Comparison of ENCODE assay signal across 19 mouse cellular contexts in genomic region chr16:18577599-18578160, GRCm38 (mm10). TPM values are rescaled to one million over a fixed set of nuclear protein-coding genes. Genes with fewer than 3 reads are reported as not detected.
A peak's percentile ranks its signal among the peaks of the same experiment; 100 is the strongest.
DNase-seq lines count a peak whose midpoint lies in the region; ATAC-seq lines count a peak whose summit lies in the region.
"Had no signal": no experiment of that assay in that cellular context is flagged by ENCODE, and none has a peak within 500 bp of the region (broad histone marks: within the 10 kb centered on the region; RNA-seq: fewer than 3 reads in every experiment).

No protein-coding gene starts in this region.

- peaks cover 17% of the 10 kb centered on the region for H3K4me1 ChIP-seq in midbrain, embryonic 13.5 days (replicated peaks)
- peaks cover 9% of the 10 kb centered on the region; the same call in 1 of the 2 replicates for H3K4me1 ChIP-seq in midbrain, embryonic 11.5 days (ENCODE audit: control insufficient read depth, insufficient read depth, low read length)

- DNase-seq in midbrain, embryonic 11.5 days (ENCODE audit: low spot score, missing footprints) = no peak
- DNase-seq in ZHBTc4 (ENCODE audit: low read depth, low spot score) = peak; percentile 33
- DNase-seq in spleen, postnatal 14 days (ENCODE audit: low spot score in 2 of 2) = no peak
- no peak for DNase-seq in heart, postnatal 14 days
- DNase-seq: cerebellum, adult 2 months; cerebellum, postnatal 36 days; gastrocnemius, postnatal 14 days; kidney, adult 9 months; thymus, postnatal 36 days had no signal

- H3K27ac ChIP-seq in midbrain, embryonic 13.5 days = no peak overlapping the region
- no peak overlapping the region for H3K27ac ChIP-seq in midbrain, embryonic 11.5 days (ENCODE audit: low read depth, low read length)
- H3K27ac ChIP-seq: forebrain, embryonic 13.5 days; hindbrain, embryonic 13.5 days; limb, embryonic 15.5 days; liver, embryonic 15.5 days had no signal

- no peak overlapping the region for H3K4me3 ChIP-seq in midbrain, embryonic 13.5 days (replicated peaks)
- H3K4me3 ChIP-seq in midbrain, embryonic 11.5 days (ENCODE audit: low read depth, low read length) = no peak overlapping the region
- H3K4me3 ChIP-seq: forebrain, embryonic 13.5 days; hindbrain, embryonic 13.5 days; limb, embryonic 15.5 days; liver, embryonic 15.5 days; megakaryocyte, embryonic 14.5 days had no signal

- ATAC-seq in midbrain, embryonic 13.5 days = 0 out of 2 replicates have a peak, but pooled peaks have one; percentile 12
- no peak for ATAC-seq in midbrain, embryonic 11.5 days (ENCODE audit: low FRiP score)
- ATAC-seq in granulocyte monocyte progenitor cell, adult 5-6 weeks (replicated peaks; ENCODE audit: poor library complexity, severe bottlenecking) = peak; percentile 52
- peak; percentile 57 for ATAC-seq in megakaryocyte progenitor cell, adult 5-6 weeks (replicated peaks; ENCODE audit: poor library complexity)
- ATAC-seq: forebrain, embryonic 13.5 days; midbrain, embryonic 16.5 days had no signal

- intact Hi-C loops in heart, postnatal 14 days (cut with DNase I) = no loop called here

- H3K4me2 ChIP-seq in midbrain, embryonic 13.5 days (replicated peaks) = no peak overlapping the region
- no peak overlapping the region for H3K4me2 ChIP-seq in midbrain, embryonic 11.5 days
- H3K4me2 ChIP-seq: forebrain, embryonic 13.5 days; hindbrain, embryonic 13.5 days; limb, embryonic 15.5 days; liver, embryonic 15.5 days had no signal

- WGBS in midbrain, embryonic 13.5 days = 5% methylated on average over 5 of the region's 5 CpGs
- WGBS in midbrain, embryonic 11.5 days = 9% methylated on average over 5 of the region's 5 CpGs

- no peaks in the 10 kb centered on the region for H3K9me3 ChIP-seq in midbrain, embryonic 13.5 days
- no peaks in the 10 kb centered on the region for H3K9me3 ChIP-seq in midbrain, embryonic 11.5 days (ENCODE audit: control insufficient read depth, low read length)
- H3K9me3 ChIP-seq: forebrain, embryonic 13.5 days; hindbrain, embryonic 13.5 days; limb, embryonic 15.5 days; liver, embryonic 15.5 days had no signal

- no peak overlapping the region for H3K9ac ChIP-seq in midbrain, embryonic 13.5 days (replicated peaks)
- no peak overlapping the region for H3K9ac ChIP-seq in midbrain, embryonic 11.5 days (ENCODE audit: low read length)
- H3K9ac ChIP-seq: forebrain, embryonic 13.5 days; hindbrain, embryonic 13.5 days; limb, embryonic 15.5 days; liver, embryonic 15.5 days had no signal

- H3K27me3 ChIP-seq in midbrain, embryonic 13.5 days = peaks cover 56% of the 10 kb centered on the region
- peaks cover 42% of the 10 kb centered on the region for H3K27me3 ChIP-seq in midbrain, embryonic 11.5 days (ENCODE audit: control insufficient read depth, insufficient read depth, low read length)

- no peaks in the 10 kb centered on the region for H3K36me3 ChIP-seq in midbrain, embryonic 13.5 days
- H3K36me3 ChIP-seq in midbrain, embryonic 11.5 days (ENCODE audit: control insufficient read depth, insufficient read depth, low read length) = no peaks in the 10 kb centered on the region
- H3K36me3 ChIP-seq: hindbrain, embryonic 13.5 days; limb, embryonic 15.5 days; liver, embryonic 15.5 days had no signal

RNA-seq across cellular contexts. Expression of gene Tbx1, which starts 12.8 kb away (rescaled TPM):
- polyA plus RNA-seq in midbrain, embryonic 13.5 days (2015; fragmentation: Nextera tagmentation; extraction: Ambion mirVana) = 0.34 and 0.71 TPM in 2 replicates
- 0.63 and 0.87 TPM in 2 replicates for polyA plus RNA-seq in midbrain, embryonic 11.5 days (2014; fragmentation: Nextera tagmentation; extraction: Ambion mirVana)
- total RNA-seq in granulocyte monocyte progenitor cell, adult 5-6 weeks (2014; fragmentation: Nextera tagmentation) = not detected in 2 replicates
- total RNA-seq in granulocyte monocyte progenitor cell, adult 5-6 weeks (2017) = not detected in 2 replicates
- total RNA-seq in megakaryocyte progenitor cell, adult 5-6 weeks (2015) = not detected in 2 replicates
- not detected in 2 replicates for total RNA-seq in megakaryocyte progenitor cell, adult 5-6 weeks (2017)
- under 1 TPM; 0.48 to 0.76 TPM for total RNA-seq in heart, postnatal 14 days (2021)
- total RNA-seq: neutrophil, adult 5-6 weeks had no signal

RNA-seq across cellular contexts. Expression of gene Gp1bb, which starts 44.5 kb away (rescaled TPM):
- 8.2 and 10.5 TPM in 2 replicates for polyA plus RNA-seq in midbrain, embryonic 13.5 days (2015; fragmentation: Nextera tagmentation; extraction: Ambion mirVana)
- 6.4 and 6.5 TPM in 2 replicates for polyA plus RNA-seq in midbrain, embryonic 11.5 days (2014; fragmentation: Nextera tagmentation; extraction: Ambion mirVana)
- total RNA-seq in granulocyte monocyte progenitor cell, adult 5-6 weeks (2014; fragmentation: Nextera tagmentation) = not detected in 2 replicates
- not detected in 2 replicates for total RNA-seq in granulocyte monocyte progenitor cell, adult 5-6 weeks (2017)
- total RNA-seq in megakaryocyte progenitor cell, adult 5-6 weeks (2015) = 0.76 TPM in 1 of 2 replicates, not detected in the other
- total RNA-seq in megakaryocyte progenitor cell, adult 5-6 weeks (2017) = 0.25 TPM in 1 of 2 replicates, not detected in the other
- under 1 TPM in 1 of 2 experiments, not detected in 1; 0.29 TPM for total RNA-seq in heart, postnatal 14 days (2021)
- total RNA-seq: gastrocnemius, postnatal 14 days had no signal

RNA-seq across cellular contexts. Expression of gene Gm49601, which starts 48.5 kb away (rescaled TPM):
- 16.5 and 18.3 TPM in 2 replicates for polyA plus RNA-seq in midbrain, embryonic 13.5 days (2015; fragmentation: Nextera tagmentation; extraction: Ambion mirVana)
- 1.7 and 3.3 TPM in 2 replicates for polyA plus RNA-seq in midbrain, embryonic 11.5 days (2014; fragmentation: Nextera tagmentation; extraction: Ambion mirVana)
- total RNA-seq in granulocyte monocyte progenitor cell, adult 5-6 weeks (2014; fragmentation: Nextera tagmentation) = 1.9 TPM in 1 of 2 replicates, not detected in the other
- total RNA-seq in granulocyte monocyte progenitor cell, adult 5-6 weeks (2017) = not detected in 2 replicates
- 0.79 and 1.4 TPM in 2 replicates for total RNA-seq in megakaryocyte progenitor cell, adult 5-6 weeks (2015)
- 1.4 and 3.5 TPM in 2 replicates for total RNA-seq in megakaryocyte progenitor cell, adult 5-6 weeks (2017)
- 1 to 10 TPM; 2.8 to 4.0 TPM for total RNA-seq in heart, postnatal 14 days (2021)

RNA-seq across cellular contexts. Expression of gene Sept5, which starts 52.1 kb away (rescaled TPM):
- polyA plus RNA-seq in midbrain, embryonic 13.5 days (2015; fragmentation: Nextera tagmentation; extraction: Ambion mirVana) = 149 and 151 TPM in 2 replicates
- 40.7 and 52.0 TPM in 2 replicates for polyA plus RNA-seq in midbrain, embryonic 11.5 days (2014; fragmentation: Nextera tagmentation; extraction: Ambion mirVana)
- total RNA-seq in granulocyte monocyte progenitor cell, adult 5-6 weeks (2014; fragmentation: Nextera tagmentation) = not detected in 2 replicates
- total RNA-seq in granulocyte monocyte progenitor cell, adult 5-6 weeks (2017) = 1.8 and 2.6 TPM in 2 replicates
- total RNA-seq in megakaryocyte progenitor cell, adult 5-6 weeks (2015) = 7.0 and 9.1 TPM in 2 replicates
- 2.6 and 8.7 TPM in 2 replicates for total RNA-seq in megakaryocyte progenitor cell, adult 5-6 weeks (2017)
- total RNA-seq in heart, postnatal 14 days (2021) = 1 to 10 TPM; 6.7 to 7.6 TPM
